Mouse (Mus musculus): ENCODE data around the gene Polr2c.

DNA sequence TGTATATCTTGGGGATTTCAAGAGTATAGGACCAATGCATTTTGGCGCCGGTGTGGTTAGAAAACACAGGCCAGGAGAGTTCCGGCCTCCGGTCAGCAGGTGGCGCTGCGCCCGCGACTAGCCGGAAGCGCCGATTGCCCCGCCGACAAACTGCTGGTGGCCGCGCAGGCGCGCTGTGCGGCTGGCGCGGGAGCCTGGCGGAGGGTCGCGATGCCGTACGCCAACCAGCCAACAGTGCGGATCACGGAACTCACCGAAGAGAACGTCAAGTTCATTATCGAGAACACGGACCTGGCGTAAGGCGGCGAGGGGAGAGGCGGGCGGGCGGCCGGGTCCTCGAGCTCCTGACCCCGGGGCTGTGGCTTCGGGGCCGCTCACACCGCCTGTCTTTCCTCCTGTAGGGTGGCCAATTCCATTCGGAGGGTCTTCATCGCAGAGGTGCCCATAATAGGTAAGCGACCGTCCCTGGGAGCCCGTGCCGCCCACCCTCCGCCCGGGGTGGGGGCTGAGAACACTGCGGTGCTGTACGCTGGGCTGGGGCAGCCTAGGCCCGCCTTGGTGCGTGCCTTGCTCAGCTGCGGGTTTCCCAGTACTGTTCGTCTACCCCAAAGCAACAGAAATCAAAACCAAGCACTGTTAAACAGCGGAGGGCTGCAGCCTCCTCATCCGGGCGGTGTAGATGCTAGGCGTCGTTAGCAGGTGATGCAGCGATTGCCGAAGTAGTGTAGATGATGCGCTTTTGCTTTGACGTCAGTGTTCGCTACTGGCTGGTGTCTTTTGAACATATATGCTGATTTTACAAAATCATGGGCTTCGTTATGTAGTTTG, at the start of gene Polr2c:
- TF ChIP-seq EP300 (IDR thresholded peaks at IDR 0.05; ENCODE audit: low read depth) (no peak), CTCF (IDR thresholded peaks at IDR 0.05; ENCODE audit: low read depth) (peak; percentile 83)
